Mouse (Mus musculus) small intestine, adult 2 months (tissue): ENCODE results near the gene 2810459M11Rik.
A peak's percentile ranks its signal among the peaks of the same experiment; 100 is the strongest.

Source experiments
- CTCF ChIP-seq: fragments of 200-500 bp; IDR thresholded peaks from 2 replicates; pipeline ENCODE4 v1.5.1; 2012; ENCODE audit warnings: low read depth, mild to moderate bottlenecking, control low read depth, inconsistent platforms, low read length, moderate library complexity, mixed read lengths; ENCODE audit not compliant: insufficient replicate concordance, insufficient read length; ENCODE audit errors: extremely low read depth
- POLR2A ChIP-seq: fragments of 200-500 bp; IDR thresholded peaks from 2 replicates; pipeline ENCODE4 v1.6.1; 2012; ENCODE audit warnings: low read depth, mild to moderate bottlenecking, control low read depth, inconsistent platforms, low read length, moderate library complexity

- TF ChIP-seq POLR2A (no peak), CTCF (peak; percentile 5; the same call in 1 of the 2 replicates)
Observed at GRCm38 (mm10) chr1:86062523-86062922, 16.9 kb downstream of the 2810459M11Rik start.
